Mouse (Mus musculus): ENCODE data around the gene Prokr1.

The Prokr1 gene

DNA sequence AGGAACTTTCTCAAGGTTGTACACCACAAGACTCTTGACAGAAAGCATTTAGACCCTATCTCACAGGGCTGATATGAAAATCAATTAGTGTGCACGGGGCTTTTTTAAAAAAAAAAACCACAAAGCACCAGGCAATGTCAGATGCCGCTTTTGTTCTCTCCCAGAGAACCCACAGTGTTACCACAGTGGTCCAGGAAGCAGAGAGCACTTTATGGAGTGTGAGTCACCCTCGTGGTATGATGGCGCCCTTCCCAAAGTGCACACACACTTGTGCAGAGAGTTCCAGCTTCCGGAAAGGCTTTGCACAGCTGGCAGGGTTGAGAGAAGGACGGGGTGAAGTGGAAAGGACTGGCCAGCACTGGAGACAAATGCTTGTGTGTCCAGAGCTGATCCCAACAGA, 8.1 kb downstream of the Prokr1 start:
- no peak for TF ChIP-seq GATA4 (IDR thresholded peaks at IDR 0.05; ENCODE audit: insufficient replicate concordance, low read length)

DNA sequence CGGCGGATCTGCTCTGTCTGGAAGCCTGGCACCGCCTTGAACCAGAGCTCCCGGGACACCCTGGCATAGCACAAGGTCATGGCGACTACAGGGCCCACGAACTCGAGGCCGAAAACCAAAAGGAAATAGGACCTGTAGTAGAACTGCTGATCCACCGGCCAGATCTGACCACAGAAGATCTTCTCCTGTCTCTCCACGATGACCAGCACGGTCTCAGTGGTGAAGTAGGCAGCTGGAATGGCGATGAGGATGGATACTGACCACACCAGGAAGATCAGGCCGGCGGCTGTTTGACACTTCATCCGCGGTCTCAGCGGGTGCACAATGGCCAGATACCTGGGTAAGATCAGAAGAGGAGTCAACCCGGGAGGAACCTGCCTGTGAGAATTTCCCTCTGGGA, 9.0 kb downstream of the Prokr1 start:
- no peak for TF ChIP-seq GATA4 (IDR thresholded peaks at IDR 0.05; ENCODE audit: insufficient replicate concordance, low read length)

DNA sequence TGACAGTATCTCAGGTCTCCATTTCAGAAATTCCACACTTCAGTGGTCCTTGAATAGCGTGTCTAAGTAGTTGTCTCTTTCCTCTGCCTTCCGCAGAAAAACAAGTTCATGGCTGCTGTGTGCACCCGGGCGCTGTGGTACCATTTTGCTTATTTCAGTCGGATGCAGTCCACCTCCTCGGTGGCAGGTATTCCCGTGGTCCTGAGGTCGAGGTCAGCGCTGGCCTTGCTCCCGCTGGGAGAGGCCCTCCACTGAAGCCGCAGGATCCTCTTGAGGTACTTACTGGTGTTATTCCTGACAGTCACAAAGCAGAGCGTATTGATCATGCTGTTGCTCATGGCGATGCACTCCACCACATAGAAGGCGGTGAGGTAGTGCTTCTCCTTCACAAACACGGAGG, 9.5 kb downstream of the Prokr1 start:
- TF ChIP-seq GATA4 (IDR thresholded peaks at IDR 0.05; ENCODE audit: insufficient replicate concordance, low read length), result no peak

DNA sequence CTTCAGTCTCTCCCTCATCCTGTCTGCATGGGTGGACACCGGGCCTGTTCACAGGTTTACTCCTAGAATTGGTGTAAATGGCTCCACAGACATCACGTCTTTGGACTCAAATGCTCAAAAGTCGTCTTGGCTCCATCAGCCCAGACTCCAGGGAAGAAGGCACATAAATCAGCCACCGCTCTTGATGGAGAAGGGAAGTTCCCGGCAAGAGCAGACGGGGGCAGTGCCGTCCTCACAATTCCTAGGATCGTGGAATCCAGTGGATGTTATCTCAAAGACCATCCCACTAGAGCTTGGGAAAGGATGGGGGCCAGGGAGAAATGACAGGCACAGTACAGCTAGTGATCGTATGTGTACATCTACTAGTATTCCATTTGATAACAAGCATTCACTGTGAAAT, 12.3 kb downstream of the Prokr1 start:
- no peak for TF ChIP-seq GATA4 (IDR thresholded peaks at IDR 0.05; ENCODE audit: insufficient replicate concordance, low read length)

DNA sequence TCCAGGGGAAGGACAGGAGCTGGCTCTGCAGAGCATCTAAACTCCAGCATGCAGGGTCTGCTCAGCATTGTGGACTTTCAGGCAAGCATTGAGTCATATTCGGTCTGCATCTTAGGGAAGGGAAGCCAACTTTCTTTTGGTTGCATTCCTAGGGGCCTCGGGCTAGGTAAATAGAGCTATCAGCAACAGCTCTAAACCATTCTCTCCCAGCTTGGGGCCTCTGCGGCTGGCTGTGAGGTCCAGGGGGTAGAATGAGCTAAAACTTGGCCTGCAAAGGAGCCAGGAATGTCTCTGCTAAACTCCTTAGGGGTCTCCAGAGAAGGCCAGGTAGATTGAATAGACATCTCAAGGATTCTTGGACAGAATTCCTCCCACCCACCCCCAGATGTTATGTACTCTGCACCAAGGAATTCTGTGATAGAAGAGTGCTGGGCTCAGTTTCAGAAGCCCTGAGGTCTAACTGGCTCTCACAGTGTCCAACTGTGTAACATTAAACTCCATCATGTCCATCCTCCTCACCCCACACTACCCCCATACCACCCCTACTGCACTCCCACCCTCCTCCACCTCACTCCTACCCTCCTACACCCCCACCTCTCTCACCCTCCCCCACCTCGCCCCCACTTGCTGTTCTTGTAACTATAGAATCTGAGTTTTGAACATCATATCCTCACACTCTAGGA, 13.8 kb downstream of the Prokr1 start:
- TF ChIP-seq GATA4 (IDR thresholded peaks at IDR 0.05; ENCODE audit: insufficient replicate concordance, low read length), result no peak

DNA sequence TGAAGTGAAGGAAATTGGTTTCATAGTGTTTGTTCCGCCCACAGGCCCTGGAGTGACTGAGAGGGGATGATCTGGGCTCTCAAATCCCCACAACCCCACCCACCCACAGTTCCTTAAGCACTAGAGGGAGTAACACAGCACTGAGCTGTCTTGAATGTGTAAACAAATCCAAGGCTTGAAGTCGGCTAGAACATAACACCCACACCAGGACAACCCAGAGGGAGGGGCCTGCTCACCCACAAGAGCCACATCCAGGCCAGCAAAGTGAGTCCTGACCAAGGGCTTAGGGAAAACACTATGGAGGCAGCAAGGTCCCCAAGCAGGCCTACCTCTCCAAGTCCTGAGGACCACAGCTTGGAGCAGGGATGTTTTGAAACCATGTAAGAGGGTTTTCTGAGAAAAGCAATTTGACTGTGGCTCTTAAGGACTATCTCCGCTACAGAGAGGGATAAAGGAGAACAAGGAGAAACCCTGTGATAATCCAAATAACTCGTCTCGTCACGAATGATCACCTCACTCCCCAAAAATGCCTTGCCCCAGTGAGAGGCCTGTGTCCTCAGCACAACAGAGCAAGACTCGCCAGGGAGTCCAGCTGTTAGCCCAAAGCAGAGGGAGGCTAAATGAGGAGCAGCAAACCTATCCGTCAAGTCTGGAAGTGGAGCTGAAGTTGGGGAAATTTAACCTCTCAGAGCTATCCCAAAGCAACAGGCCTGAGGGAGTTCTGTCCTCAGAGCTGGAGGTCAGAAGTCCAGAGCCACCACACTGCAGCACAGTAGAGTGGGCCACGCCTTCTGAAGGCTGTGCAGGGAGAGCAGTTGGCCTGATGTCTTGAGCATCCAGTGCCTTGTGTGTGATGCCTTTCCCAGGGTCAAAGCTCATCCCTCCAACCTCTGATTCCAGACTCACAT, 22.6 kb downstream of the Prokr1 start:
- no peak for TF ChIP-seq GATA4 (IDR thresholded peaks at IDR 0.05; ENCODE audit: insufficient replicate concordance, low read length)

DNA sequence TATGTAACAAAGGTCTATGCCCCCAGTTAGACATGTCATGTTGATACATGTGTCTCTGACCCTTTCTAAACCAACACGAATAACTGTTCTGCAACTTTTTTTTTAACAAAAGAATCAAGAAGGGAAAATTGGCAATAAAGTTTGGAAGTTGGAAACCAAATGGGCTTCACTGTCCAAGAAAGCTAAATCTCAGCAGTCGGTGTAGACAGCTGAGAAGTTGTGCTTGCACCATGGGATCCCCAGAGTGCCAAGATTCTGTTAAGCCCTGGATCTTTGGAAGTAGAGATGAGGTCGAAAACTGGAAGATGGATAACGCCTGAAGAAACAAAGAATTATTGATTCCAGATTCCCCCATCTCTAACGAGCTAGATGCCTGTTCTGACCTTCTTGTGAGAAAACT, 25.4 kb downstream of the Prokr1 start:
- TF ChIP-seq GATA4 (IDR thresholded peaks at IDR 0.05; ENCODE audit: insufficient replicate concordance, low read length), result no peak

DNA sequence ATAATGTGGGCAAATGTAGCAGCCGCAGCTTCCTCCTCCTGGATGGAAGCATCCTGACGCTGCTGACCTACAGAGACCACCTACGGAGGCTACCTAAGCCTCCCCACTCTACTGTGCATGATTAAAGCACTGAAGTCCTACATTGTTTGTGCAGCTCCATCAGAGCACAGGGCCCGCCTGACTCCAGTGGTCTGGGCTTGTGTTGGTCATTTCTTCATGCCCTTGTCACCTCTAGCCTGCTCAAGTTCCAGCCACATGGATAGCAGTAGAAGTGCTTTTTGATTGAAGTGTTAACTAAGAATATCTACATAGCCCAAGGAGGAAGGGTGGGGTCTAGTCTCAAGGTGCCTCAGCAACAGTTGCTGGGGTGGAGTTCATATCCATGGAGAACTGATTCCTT, 26.2 kb downstream of the Prokr1 start:
- TF ChIP-seq GATA4 (IDR thresholded peaks at IDR 0.05; ENCODE audit: insufficient replicate concordance, low read length), result no peak

DNA sequence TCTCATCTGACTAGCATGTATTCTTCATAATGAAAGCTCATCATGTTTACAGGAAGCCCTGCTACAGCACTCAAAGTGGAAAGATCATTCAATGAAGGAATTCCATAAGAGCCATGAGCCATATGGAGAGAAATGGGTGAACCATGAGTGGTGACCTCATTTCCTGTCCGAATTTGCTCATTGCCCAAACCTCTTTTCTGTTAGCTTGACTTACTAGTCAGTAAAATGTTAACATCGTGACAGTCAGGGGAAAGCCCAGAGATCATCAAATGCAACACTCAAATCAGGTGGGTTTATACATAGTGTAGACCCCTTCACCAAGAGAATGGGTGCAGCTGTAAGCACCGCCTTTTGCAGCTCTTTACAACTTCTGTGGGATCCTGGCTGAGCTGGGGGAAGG, 36.8 kb downstream of the Prokr1 start:
- TF ChIP-seq GATA4 (IDR thresholded peaks at IDR 0.05; ENCODE audit: insufficient replicate concordance, low read length), result no peak

DNA sequence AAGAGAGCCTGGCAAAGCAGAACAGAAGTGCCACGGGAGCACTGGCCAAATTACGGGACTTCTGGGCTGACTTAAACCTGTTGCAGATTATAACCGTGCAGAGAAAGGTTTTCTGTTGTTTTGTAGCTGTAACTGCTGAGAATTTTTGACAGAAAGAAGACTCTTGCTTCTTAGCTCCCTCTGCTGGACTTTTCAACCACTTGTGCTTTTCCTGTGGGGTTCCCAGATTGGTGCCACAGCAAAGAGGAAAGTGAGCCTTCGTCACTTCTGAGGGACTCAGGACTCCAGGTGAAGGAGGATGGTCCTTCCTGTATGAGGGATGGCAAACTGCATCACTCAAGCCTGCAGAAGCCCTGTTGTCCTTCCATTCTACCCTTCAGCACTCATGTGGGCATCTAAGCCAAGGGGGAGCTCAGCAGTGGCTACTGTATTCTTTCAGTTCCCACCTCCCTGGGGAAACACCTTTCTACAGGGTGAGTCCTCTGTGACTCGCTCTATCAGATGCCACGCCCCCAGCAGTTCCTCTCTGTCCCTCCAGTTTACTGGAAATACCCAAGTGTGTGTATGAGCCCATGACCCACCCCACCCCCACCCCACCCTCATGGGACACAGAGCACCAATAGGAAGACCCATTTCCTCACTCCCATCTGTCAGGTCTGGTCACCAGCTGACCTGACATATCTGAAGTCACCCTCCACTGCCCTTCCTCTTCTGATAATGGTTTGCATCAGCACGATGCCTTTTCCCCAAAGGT, 38.3 kb downstream of the Prokr1 start:
- TF ChIP-seq GATA4 (IDR thresholded peaks at IDR 0.05; ENCODE audit: insufficient replicate concordance, low read length), result no peak

DNA sequence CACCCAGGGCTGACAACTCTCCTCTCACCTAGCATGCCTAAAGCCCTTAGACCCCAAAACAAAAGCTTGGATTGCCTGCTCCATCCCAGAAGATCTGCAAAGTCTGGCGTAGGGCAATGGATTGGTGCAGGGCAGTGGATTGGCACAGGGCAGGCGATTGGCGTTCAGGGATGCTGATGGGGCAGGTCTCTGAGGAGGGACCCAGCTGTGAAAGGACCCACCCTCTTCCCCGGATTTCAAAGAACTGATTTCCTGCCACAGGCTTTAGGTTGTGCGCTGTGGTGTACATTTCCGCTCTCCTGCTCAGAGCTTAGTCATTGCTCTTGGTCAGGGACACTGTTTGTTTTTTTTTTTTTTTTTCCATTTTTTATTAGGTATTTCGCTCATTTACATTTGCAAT, 42.7 kb downstream of the Prokr1 start:
- TF ChIP-seq GATA4 (IDR thresholded peaks at IDR 0.05; ENCODE audit: insufficient replicate concordance, low read length), result no peak

DNA sequence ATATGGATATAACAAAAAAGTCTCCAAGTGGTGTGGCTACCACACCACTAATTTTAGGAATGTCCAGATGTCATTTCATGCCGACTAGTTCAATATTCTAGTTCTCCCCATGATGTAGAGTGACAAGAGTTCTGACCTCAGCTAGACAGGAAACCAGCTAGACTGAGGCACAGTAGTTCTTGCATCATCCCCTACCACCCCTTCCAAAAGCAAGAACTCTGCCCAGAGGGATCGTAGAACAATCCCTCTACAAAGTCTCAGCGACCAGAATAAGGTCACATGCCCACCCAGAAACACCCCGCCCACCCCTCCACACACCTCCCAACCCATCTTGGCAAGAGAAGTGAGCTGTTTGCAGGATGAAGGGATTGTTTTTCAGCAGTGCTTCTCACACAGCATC, 43.1 kb downstream of the Prokr1 start:
- no peak for TF ChIP-seq GATA4 (IDR thresholded peaks at IDR 0.05; ENCODE audit: insufficient replicate concordance, low read length)

DNA sequence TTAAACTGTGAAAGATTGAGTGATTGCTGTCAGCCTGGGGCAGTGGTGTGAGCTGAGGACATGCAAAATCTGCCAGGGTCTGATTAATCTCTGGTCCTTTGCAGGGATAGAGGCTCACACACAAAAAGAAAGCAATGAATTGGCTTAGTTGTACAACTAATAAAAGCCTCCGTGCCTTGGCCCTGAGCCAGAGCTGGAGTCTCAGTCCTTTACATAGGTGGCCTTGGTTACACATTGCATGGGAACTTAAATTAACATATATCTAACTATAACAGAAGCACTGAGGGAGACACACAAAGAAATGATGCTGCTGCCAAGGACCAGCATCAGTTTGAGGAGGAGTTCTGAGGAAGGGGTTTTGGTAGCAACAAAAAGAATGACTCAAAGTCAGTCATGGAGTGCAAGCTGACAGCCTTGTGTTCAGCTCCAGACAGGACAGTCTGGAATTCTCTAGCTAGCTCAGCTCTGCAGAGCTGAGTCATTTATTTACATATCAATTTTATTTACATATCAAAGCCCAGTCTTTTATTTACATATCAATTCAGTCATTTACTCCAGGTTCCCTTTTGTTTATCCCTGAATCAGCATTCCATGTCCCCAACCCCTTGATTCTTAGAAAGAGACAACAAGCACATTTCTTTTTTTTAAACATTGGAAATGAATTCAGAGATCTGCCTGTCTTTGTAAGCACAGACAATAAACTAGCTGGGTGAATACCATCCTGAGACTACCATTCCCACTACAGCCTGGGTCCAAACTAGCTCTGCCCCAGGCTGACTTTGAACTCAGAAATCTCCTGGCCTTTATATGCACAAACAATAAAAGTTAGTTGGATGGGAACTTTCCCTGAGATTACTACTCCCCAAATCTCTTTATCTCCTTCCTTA, 45.0 kb downstream of the Prokr1 start:
- no peak for TF ChIP-seq GATA4 (IDR thresholded peaks at IDR 0.05; ENCODE audit: insufficient replicate concordance, low read length)

DNA sequence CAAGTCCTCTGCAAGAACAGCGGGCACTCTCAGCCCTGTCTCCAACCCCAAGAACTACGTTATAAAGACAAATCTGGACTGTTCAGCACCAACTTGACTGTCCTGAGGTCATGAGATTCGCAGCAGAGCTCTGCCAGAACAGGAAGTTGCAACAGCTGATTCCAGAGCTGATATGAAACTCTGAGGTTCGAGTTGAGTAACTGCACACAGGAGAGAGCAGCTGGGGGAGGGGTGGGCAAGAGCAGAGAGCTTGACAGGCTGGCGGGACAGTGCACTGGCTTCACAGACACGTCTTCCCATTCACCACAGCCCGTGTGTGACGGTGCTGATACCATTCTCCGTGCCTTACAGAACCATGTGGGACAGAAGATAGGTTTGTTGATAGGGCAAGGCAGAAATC, 48.5 kb downstream of the Prokr1 start:
- TF ChIP-seq GATA4 (IDR thresholded peaks at IDR 0.05; ENCODE audit: insufficient replicate concordance, low read length), result peak; percentile 99

DNA sequence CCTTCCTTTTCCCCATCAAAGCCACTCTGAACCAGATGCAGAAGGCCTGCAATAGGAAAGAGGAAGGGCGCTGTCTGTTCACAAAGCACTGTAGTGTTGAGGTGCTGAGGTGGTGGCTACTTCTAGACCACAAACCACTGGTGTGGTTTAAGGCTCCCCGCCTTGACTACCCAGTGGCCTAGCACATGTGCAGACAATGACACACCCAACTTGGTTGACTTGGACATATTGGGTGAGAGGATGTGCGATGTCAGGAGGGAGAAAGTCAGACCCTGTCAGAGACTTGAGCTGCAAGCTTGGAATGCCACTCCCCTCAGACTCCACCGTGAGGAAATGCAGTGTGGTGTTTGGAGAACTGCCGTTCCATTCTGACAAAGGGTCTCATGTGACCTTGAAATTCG, 49.4 kb downstream of the Prokr1 start:
- TF ChIP-seq GATA4 (IDR thresholded peaks at IDR 0.05; ENCODE audit: insufficient replicate concordance, low read length), result no peak

Measured in liver, adult (tissue).